Mouse (Mus musculus): Measurements from ENCODE around the gene Atp6v0d1.

GRCm38 (mm10) chr8:105506977-105507376 lies 58.9 kb downstream of the Atp6v0d1 start:
- TF ChIP-seq CTCF (IDR thresholded peaks at IDR 0.05 in 2 of 3, conservative IDR thresholded peaks at IDR 0.05 in 1 of 3; ENCODE audit: control insufficient read depth in 1 of 3, insufficient read depth in 1 of 3, low read depth in 2 of 3, low read length in 3 of 3, poor library complexity in 1 of 3, severe bottlenecking in 1 of 3) (no peak), CHD2 (IDR thresholded peaks at IDR 0.05; ENCODE audit: low read length) (no peak), POLR2A (IDR thresholded peaks at IDR 0.05; ENCODE audit: control insufficient read depth in 1 of 2, insufficient read depth in 1 of 2, low read depth in 1 of 2, low read length in 2 of 2, poor library complexity in 1 of 2) (no peak), EP300 (IDR thresholded peaks at IDR 0.05; ENCODE audit: low read depth in 1 of 2, low read length in 2 of 2) (no peak)

Data from MEL (cell line).